Mouse (Mus musculus): Measurements from ENCODE around the gene Arhgap25. TPM values are rescaled to one million over a fixed set of nuclear protein-coding genes. Genes with fewer than 3 reads are reported as not detected.

Arhgap25 gene
- polyA plus RNA-seq, 1 experiment = not detected

- Histone ChIP-seq H3K27ac (ENCODE audit: insufficient read depth, low read length) (no peak overlapping the region), H3K9me3 (replicated peaks; ENCODE audit: control insufficient read depth, insufficient read depth, low read length, poor library complexity, severe bottlenecking) (no peaks in the 10 kb centered on the region), H3K4me3 (ENCODE audit: low read depth, low read length) (no peak overlapping the region), H3K9ac (ENCODE audit: low read depth, poor library complexity, severe bottlenecking) (no peak overlapping the region), H3K4me1 (ENCODE audit: control insufficient read depth, insufficient read depth, low read length) (no peaks in the 10 kb centered on the region), H3K36me3 (ENCODE audit: control insufficient read depth, insufficient read depth, low read length, poor library complexity, severe bottlenecking) (no peaks in the 10 kb centered on the region), H3K27me3 (ENCODE audit: control insufficient read depth, insufficient read depth, low read length, poor library complexity, severe bottlenecking) (no peaks in the 10 kb centered on the region)
- TF ChIP-seq EP300 (IDR thresholded peaks at IDR 0.05; ENCODE audit: insufficient read depth, low read depth, low read length) (no peak), POLR2A (IDR thresholded peaks at IDR 0.05; ENCODE audit: insufficient read depth, low read length) (no peak), CTCF (IDR thresholded peaks at IDR 0.05; ENCODE audit: low read depth, low read length) (no peak)
Observed at GRCm38 (mm10) chr6:87567686-87568593, 34.9 kb upstream of the Arhgap25 start.

DNA sequence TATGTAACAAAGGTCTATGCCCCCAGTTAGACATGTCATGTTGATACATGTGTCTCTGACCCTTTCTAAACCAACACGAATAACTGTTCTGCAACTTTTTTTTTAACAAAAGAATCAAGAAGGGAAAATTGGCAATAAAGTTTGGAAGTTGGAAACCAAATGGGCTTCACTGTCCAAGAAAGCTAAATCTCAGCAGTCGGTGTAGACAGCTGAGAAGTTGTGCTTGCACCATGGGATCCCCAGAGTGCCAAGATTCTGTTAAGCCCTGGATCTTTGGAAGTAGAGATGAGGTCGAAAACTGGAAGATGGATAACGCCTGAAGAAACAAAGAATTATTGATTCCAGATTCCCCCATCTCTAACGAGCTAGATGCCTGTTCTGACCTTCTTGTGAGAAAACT is 32.1 kb upstream of the Arhgap25 start:
- no peaks in the 10 kb centered on the region for H3K36me3 ChIP-seq (ENCODE audit: control insufficient read depth, insufficient read depth, low read length, poor library complexity, severe bottlenecking)
- H3K27me3 ChIP-seq (ENCODE audit: control insufficient read depth, insufficient read depth, low read length, poor library complexity, severe bottlenecking) = no peaks in the 10 kb centered on the region
- no peaks in the 10 kb centered on the region for H3K4me1 ChIP-seq (ENCODE audit: control insufficient read depth, insufficient read depth, low read length)
- no peak overlapping the region for H3K4me3 ChIP-seq (ENCODE audit: low read depth, low read length)
- no peak overlapping the region for H3K27ac ChIP-seq (ENCODE audit: insufficient read depth, low read length)
- TF ChIP-seq POLR2A (IDR thresholded peaks at IDR 0.05; ENCODE audit: insufficient read depth, low read length) (no peak), EP300 (IDR thresholded peaks at IDR 0.05; ENCODE audit: insufficient read depth, low read depth, low read length) (no peak), CTCF (IDR thresholded peaks at IDR 0.05; ENCODE audit: low read depth, low read length) (no peak)
- H3K9me3 ChIP-seq (replicated peaks; ENCODE audit: control insufficient read depth, insufficient read depth, low read length, poor library complexity, severe bottlenecking) = no peaks in the 10 kb centered on the region
- H3K9ac ChIP-seq (ENCODE audit: low read depth, poor library complexity, severe bottlenecking) = no peak overlapping the region

DNA sequence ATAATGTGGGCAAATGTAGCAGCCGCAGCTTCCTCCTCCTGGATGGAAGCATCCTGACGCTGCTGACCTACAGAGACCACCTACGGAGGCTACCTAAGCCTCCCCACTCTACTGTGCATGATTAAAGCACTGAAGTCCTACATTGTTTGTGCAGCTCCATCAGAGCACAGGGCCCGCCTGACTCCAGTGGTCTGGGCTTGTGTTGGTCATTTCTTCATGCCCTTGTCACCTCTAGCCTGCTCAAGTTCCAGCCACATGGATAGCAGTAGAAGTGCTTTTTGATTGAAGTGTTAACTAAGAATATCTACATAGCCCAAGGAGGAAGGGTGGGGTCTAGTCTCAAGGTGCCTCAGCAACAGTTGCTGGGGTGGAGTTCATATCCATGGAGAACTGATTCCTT is 31.3 kb upstream of the Arhgap25 start:
- H3K27me3 ChIP-seq (ENCODE audit: control insufficient read depth, insufficient read depth, low read length, poor library complexity, severe bottlenecking) = no peaks in the 10 kb centered on the region
- no peaks in the 10 kb centered on the region for H3K9me3 ChIP-seq (replicated peaks; ENCODE audit: control insufficient read depth, insufficient read depth, low read length, poor library complexity, severe bottlenecking)
- no peak for TF ChIP-seq CTCF (IDR thresholded peaks at IDR 0.05; ENCODE audit: low read depth, low read length)
- TF ChIP-seq EP300 (IDR thresholded peaks at IDR 0.05; ENCODE audit: insufficient read depth, low read depth, low read length) = no peak
- no peak for TF ChIP-seq POLR2A (IDR thresholded peaks at IDR 0.05; ENCODE audit: insufficient read depth, low read length)
- H3K4me3 ChIP-seq (ENCODE audit: low read depth, low read length) = no peak overlapping the region
- H3K9ac ChIP-seq (ENCODE audit: low read depth, poor library complexity, severe bottlenecking) = no peak overlapping the region
- no peak overlapping the region for H3K27ac ChIP-seq (ENCODE audit: insufficient read depth, low read length)
- no peaks in the 10 kb centered on the region for H3K36me3 ChIP-seq (ENCODE audit: control insufficient read depth, insufficient read depth, low read length, poor library complexity, severe bottlenecking)
- no peaks in the 10 kb centered on the region for H3K4me1 ChIP-seq (ENCODE audit: control insufficient read depth, insufficient read depth, low read length)

- H3K9me3 ChIP-seq (replicated peaks; ENCODE audit: control insufficient read depth, insufficient read depth, low read length, poor library complexity, severe bottlenecking) = no peaks in the 10 kb centered on the region
- H3K27me3 ChIP-seq (ENCODE audit: control insufficient read depth, insufficient read depth, low read length, poor library complexity, severe bottlenecking) = no peaks in the 10 kb centered on the region
- H3K9ac ChIP-seq (ENCODE audit: low read depth, poor library complexity, severe bottlenecking) = no peak overlapping the region
- H3K36me3 ChIP-seq (ENCODE audit: control insufficient read depth, insufficient read depth, low read length, poor library complexity, severe bottlenecking) = no peaks in the 10 kb centered on the region
- H3K27ac ChIP-seq (ENCODE audit: insufficient read depth, low read length) = no peak overlapping the region
- peaks cover 1% of the 10 kb centered on the region for H3K4me1 ChIP-seq (ENCODE audit: control insufficient read depth, insufficient read depth, low read length)
- TF ChIP-seq EP300 (IDR thresholded peaks at IDR 0.05; ENCODE audit: insufficient read depth, low read depth, low read length) (no peak), CTCF (IDR thresholded peaks at IDR 0.05; ENCODE audit: low read depth, low read length) (no peak), POLR2A (IDR thresholded peaks at IDR 0.05; ENCODE audit: insufficient read depth, low read length) (no peak)
- H3K4me3 ChIP-seq (ENCODE audit: low read depth, low read length) = no peak overlapping the region
Observed at GRCm38 (mm10) chr6:87553724-87554123, 20.7 kb upstream of the Arhgap25 start.

- Histone ChIP-seq H3K4me1 (ENCODE audit: control insufficient read depth, insufficient read depth, low read length) (peaks cover 1% of the 10 kb centered on the region), H3K27me3 (ENCODE audit: control insufficient read depth, insufficient read depth, low read length, poor library complexity, severe bottlenecking) (no peaks in the 10 kb centered on the region), H3K36me3 (ENCODE audit: control insufficient read depth, insufficient read depth, low read length, poor library complexity, severe bottlenecking) (no peaks in the 10 kb centered on the region), H3K27ac (ENCODE audit: insufficient read depth, low read length) (no peak overlapping the region), H3K9me3 (replicated peaks; ENCODE audit: control insufficient read depth, insufficient read depth, low read length, poor library complexity, severe bottlenecking) (no peaks in the 10 kb centered on the region), H3K4me3 (ENCODE audit: low read depth, low read length) (no peak overlapping the region), H3K9ac (ENCODE audit: low read depth, poor library complexity, severe bottlenecking) (no peak overlapping the region)
- no peak for TF ChIP-seq EP300 (IDR thresholded peaks at IDR 0.05; ENCODE audit: insufficient read depth, low read depth, low read length)
Observed at GRCm38 (mm10) chr6:87552054-87552807, 19.2 kb upstream of the Arhgap25 start.

DNA sequence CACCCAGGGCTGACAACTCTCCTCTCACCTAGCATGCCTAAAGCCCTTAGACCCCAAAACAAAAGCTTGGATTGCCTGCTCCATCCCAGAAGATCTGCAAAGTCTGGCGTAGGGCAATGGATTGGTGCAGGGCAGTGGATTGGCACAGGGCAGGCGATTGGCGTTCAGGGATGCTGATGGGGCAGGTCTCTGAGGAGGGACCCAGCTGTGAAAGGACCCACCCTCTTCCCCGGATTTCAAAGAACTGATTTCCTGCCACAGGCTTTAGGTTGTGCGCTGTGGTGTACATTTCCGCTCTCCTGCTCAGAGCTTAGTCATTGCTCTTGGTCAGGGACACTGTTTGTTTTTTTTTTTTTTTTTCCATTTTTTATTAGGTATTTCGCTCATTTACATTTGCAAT is 14.8 kb upstream of the Arhgap25 start:
- Histone ChIP-seq H3K27me3 (ENCODE audit: control insufficient read depth, insufficient read depth, low read length, poor library complexity, severe bottlenecking) (no peaks in the 10 kb centered on the region), H3K4me1 (ENCODE audit: control insufficient read depth, insufficient read depth, low read length) (peaks cover 1% of the 10 kb centered on the region), H3K4me3 (ENCODE audit: low read depth, low read length) (no peak overlapping the region), H3K27ac (ENCODE audit: insufficient read depth, low read length) (no peak overlapping the region), H3K9ac (ENCODE audit: low read depth, poor library complexity, severe bottlenecking) (no peak overlapping the region), H3K36me3 (ENCODE audit: control insufficient read depth, insufficient read depth, low read length, poor library complexity, severe bottlenecking) (no peaks in the 10 kb centered on the region), H3K9me3 (replicated peaks; ENCODE audit: control insufficient read depth, insufficient read depth, low read length, poor library complexity, severe bottlenecking) (peaks cover 9% of the 10 kb centered on the region; the same call in 1 of the 2 replicates)
- no peak for TF ChIP-seq CTCF (IDR thresholded peaks at IDR 0.05; ENCODE audit: low read depth, low read length)
- TF ChIP-seq POLR2A (IDR thresholded peaks at IDR 0.05; ENCODE audit: insufficient read depth, low read length) = no peak

Data from ES-Bruce4 (cell line).